Mouse (Mus musculus) testis, adult 2 months (tissue): Measurements from ENCODE around the gene Ric8b. TPM values are rescaled to one million over a fixed set of nuclear protein-coding genes. Genes with fewer than 3 reads are reported as not detected.

Experiments
- H3K27ac ChIP-seq: fragments of 200-500 bp; 2 replicates; pipeline ENCODE4 v1.5.1; 2012; ENCODE audit warnings: low read depth, low read length; ENCODE audit not compliant: control insufficient read depth, insufficient read depth
- H3K27me3 ChIP-seq: fragments of 200-500 bp; 2 replicates; pipeline ENCODE4 v1.6.1; 2012; ENCODE audit warnings: mild to moderate bottlenecking, low read length, moderate library complexity; ENCODE audit not compliant: control insufficient read depth, insufficient read depth
- H3K36me3 ChIP-seq: fragments of 200-500 bp; 2 replicates; pipeline ENCODE4 v1.6.1; 2012; ENCODE audit warnings: mild to moderate bottlenecking, low read length; ENCODE audit not compliant: control insufficient read depth, insufficient read depth
- H3K4me1 ChIP-seq: fragments of 200-500 bp; 2 replicates; pipeline ENCODE4 v1.6.1; 2012; ENCODE audit warnings: low read length; ENCODE audit not compliant: control insufficient read depth, insufficient read depth
- H3K4me3 ChIP-seq: fragments of 200-500 bp; 2 replicates; pipeline ENCODE4 v1.5.1; 2012; ENCODE audit warnings: low read depth, mild to moderate bottlenecking, low read length, moderate library complexity, mixed read lengths; ENCODE audit not compliant: control insufficient read depth
- CTCF ChIP-seq: fragments of 200-500 bp; IDR thresholded peaks from 2 replicates; pipeline ENCODE4 v1.5.1; 2012; ENCODE audit warnings: low read depth, mild to moderate bottlenecking, inconsistent platforms, low read length, moderate library complexity; ENCODE audit not compliant: control insufficient read depth, insufficient read depth, insufficient replicate concordance
- POLR2A ChIP-seq: fragments of 200-500 bp; IDR thresholded peaks from 2 replicates; pipeline ENCODE4 v1.6.1; 2012; ENCODE audit warnings: low read depth, mild to moderate bottlenecking, inconsistent platforms, low read length, moderate library complexity; ENCODE audit not compliant: control insufficient read depth
- polyA plus RNA-seq: library from polyadenylated mRNA; depleted of rRNA; stranded (reverse); fragments of >200 nt; gene quantifications from 2 replicates; pipeline ENCODE4 v1.2.3, GENCODE M21; 2012

Ric8b gene
- polyA plus RNA-seq, 1 experiment: 3.4 TPM

DNA sequence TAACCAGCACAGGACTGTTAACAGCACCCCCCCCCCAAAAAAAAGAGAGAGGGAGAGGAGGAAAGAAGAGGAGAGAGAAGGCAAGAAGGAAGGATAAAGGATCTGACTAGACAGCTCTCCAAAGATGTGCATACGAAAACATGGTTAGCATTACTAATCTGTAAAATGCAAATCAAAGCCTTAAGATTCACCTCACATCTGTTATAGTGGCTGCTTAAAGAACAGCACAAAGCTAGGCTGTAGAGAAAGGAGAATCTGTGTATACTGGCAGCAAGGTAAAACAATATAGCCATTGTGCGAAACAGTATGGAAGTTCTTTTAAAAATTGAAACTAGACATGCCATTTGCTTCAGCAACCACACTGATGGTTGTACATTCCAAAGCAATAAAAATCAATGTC lies 49.1 kb downstream of the Ric8b start:
- TF ChIP-seq CTCF: no peak
- no peak for TF ChIP-seq POLR2A
- Histone ChIP-seq H3K27me3 (no peaks in the 10 kb centered on the region), H3K36me3 (no peaks in the 10 kb centered on the region), H3K27ac (no peak overlapping the region), H3K4me1 (no peaks in the 10 kb centered on the region), H3K4me3 (no peak overlapping the region)

DNA sequence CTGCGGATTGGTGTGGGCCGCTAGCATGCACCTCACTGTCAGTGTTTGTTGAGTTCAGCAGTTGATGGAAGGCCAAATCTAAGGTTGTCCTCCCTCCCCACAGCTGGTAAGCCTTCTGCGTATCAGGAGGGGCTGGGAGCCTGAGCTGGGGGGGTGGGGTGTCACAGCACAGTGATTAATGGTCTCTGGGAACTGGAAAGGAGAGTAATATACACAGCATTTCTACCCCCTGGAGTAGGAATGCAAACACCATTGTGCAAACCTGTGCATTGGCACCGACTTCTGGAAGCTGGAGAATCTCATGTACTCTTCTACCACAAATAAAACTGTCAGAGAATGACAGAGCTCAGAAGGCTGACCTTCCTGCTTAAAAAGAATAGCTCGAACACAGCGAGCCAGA lies 50.2 kb downstream of the Ric8b start:
- Histone ChIP-seq H3K4me1 (no peaks in the 10 kb centered on the region), H3K4me3 (no peak overlapping the region), H3K36me3 (no peaks in the 10 kb centered on the region), H3K27me3 (no peaks in the 10 kb centered on the region), H3K27ac (no peak overlapping the region)
- TF ChIP-seq POLR2A (no peak), CTCF (no peak)

- Histone ChIP-seq H3K27ac (no peak overlapping the region; the same call in 1 of the 2 replicates), H3K36me3 (no peaks in the 10 kb centered on the region), H3K4me1 (no peaks in the 10 kb centered on the region), H3K27me3 (no peaks in the 10 kb centered on the region), H3K4me3 (no peak overlapping the region)
- TF ChIP-seq POLR2A (no peak), CTCF (no peak)
Measured at GRCm38 (mm10) chr10:84968852-84969704, 51.7 kb downstream of the Ric8b start.

GRCm38 (mm10) chr10:84975264-84975663 lies 57.8 kb downstream of the Ric8b start:
- TF ChIP-seq CTCF (no peak), POLR2A (no peak)

GRCm38 (mm10) chr10:84976588-84977351 lies 59.4 kb downstream of the Ric8b start:
- Histone ChIP-seq H3K36me3 (no peaks in the 10 kb centered on the region), H3K4me3 (no peak overlapping the region), H3K4me1 (no peaks in the 10 kb centered on the region), H3K27me3 (no peaks in the 10 kb centered on the region), H3K27ac (no peak overlapping the region; the same call in 1 of the 2 replicates)
- no peak for TF ChIP-seq CTCF

More at GRCm38 (mm10) chr10:84975264-84975663, 57.8 kb downstream of the Ric8b start:
- no peak overlapping the region for H3K4me3 ChIP-seq
- H3K36me3 ChIP-seq: no peaks in the 10 kb centered on the region
- H3K4me1 ChIP-seq: no peaks in the 10 kb centered on the region
- H3K27me3 ChIP-seq: no peaks in the 10 kb centered on the region
- no peak overlapping the region for H3K27ac ChIP-seq

DNA sequence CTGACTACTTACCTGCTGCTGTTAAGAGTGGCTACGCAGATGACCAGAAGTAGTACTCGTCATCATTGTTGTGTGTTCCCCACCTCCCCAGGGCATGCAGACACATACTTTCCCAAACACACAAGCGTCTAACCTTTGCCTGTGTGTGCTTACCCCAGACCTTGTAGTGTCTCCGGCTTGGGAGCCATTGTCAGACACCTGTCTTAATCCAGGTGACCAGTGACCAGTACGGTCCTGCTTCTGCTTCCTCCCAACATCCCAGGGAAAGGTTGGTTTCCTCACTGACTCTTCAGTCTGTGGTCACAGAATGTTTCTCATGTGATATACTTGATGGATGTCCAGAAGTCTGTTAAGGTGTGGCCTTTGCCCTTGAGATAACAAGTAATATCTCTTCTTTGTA lies 62.9 kb downstream of the Ric8b start:
- no peaks in the 10 kb centered on the region; the same call in 1 of the 2 replicates for H3K4me1 ChIP-seq
- no peaks in the 10 kb centered on the region for H3K27me3 ChIP-seq
- TF ChIP-seq CTCF: no peak
- no peak for TF ChIP-seq POLR2A
- H3K36me3 ChIP-seq: no peaks in the 10 kb centered on the region
- H3K4me3 ChIP-seq: no peak overlapping the region
- no peak overlapping the region for H3K27ac ChIP-seq

DNA sequence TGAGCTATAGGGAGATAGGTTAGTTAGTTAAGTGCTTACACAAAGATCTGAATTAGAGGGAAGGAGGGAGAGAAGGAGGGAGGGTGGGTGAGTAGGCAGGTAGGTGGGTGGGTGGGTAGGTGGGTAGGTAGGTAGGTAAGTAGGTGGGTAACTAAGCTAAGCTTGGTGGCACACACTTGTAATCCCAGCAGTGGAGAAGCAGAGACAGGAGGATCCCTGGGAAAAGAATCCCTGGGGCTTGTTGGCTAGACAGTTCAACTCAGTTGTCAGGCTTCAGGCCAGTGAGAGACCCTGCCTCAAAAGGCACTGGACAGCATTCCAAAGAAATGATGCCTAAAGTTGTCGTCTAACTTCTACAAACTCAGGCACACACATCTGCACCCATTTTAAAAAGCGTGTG lies 64.0 kb downstream of the Ric8b start:
- H3K4me3 ChIP-seq: no peak overlapping the region
- no peaks in the 10 kb centered on the region; the same call in 1 of the 2 replicates for H3K4me1 ChIP-seq
- TF ChIP-seq POLR2A (no peak), CTCF (no peak)
- no peaks in the 10 kb centered on the region for H3K36me3 ChIP-seq
- no peak overlapping the region for H3K27ac ChIP-seq
- no peaks in the 10 kb centered on the region for H3K27me3 ChIP-seq
